Mouse (Mus musculus): ENCODE data around the gene Zzef1.

Gene Zzef1

GRCm38 (mm10) chr11:72806556-72806955, 10.5 kb downstream of the Zzef1 start:
- no peak for DNase-seq (ENCODE audit: low read depth, low spot score)

- DNase-seq (ENCODE audit: low read depth, low spot score): no peak
Observed at GRCm38 (mm10) chr11:72807992-72808391, 12.0 kb downstream of the Zzef1 start.

- DNase-seq (ENCODE audit: low read depth, low spot score): no peak
Observed at GRCm38 (mm10) chr11:72813687-72814086, 17.7 kb downstream of the Zzef1 start.

GRCm38 (mm10) chr11:72814188-72814587, 18.2 kb downstream of the Zzef1 start:
- DNase-seq (ENCODE audit: low read depth, low spot score): no peak

- DNase-seq (ENCODE audit: low read depth, low spot score): no peak
Observed at GRCm38 (mm10) chr11:72816859-72817258, 20.8 kb downstream of the Zzef1 start.

- no peak for DNase-seq (ENCODE audit: low read depth, low spot score)
Observed at GRCm38 (mm10) chr11:72818067-72818466, 22.0 kb downstream of the Zzef1 start.

- no peak for DNase-seq (ENCODE audit: low read depth, low spot score)
Observed at GRCm38 (mm10) chr11:72821041-72821440, 25.0 kb downstream of the Zzef1 start.

GRCm38 (mm10) chr11:72829869-72830268, 33.8 kb downstream of the Zzef1 start:
- DNase-seq (ENCODE audit: low read depth, low spot score): no peak

- DNase-seq (ENCODE audit: low read depth, low spot score): no peak
Observed at GRCm38 (mm10) chr11:72842731-72843130, 46.7 kb downstream of the Zzef1 start.

GRCm38 (mm10) chr11:72843576-72843975, 47.5 kb downstream of the Zzef1 start:
- no peak for DNase-seq (ENCODE audit: low read depth, low spot score)

- DNase-seq (ENCODE audit: low read depth, low spot score): no peak
Observed at GRCm38 (mm10) chr11:72845526-72845925, 49.5 kb downstream of the Zzef1 start.

GRCm38 (mm10) chr11:72846685-72847084, 50.7 kb downstream of the Zzef1 start:
- no peak for DNase-seq (ENCODE audit: low read depth, low spot score)

GRCm38 (mm10) chr11:72847831-72848628, 52.0 kb downstream of the Zzef1 start:
- no peak for DNase-seq (ENCODE audit: low read depth, low spot score)

GRCm38 (mm10) chr11:72850419-72851131, 54.5 kb downstream of the Zzef1 start:
- DNase-seq (ENCODE audit: low read depth, low spot score): no peak

GRCm38 (mm10) chr11:72851214-72851613, 55.2 kb downstream of the Zzef1 start:
- no peak for DNase-seq (ENCODE audit: low read depth, low spot score)

GRCm38 (mm10) chr11:72852122-72852521, 56.1 kb downstream of the Zzef1 start:
- DNase-seq (ENCODE audit: low read depth, low spot score): no peak

- no peak for DNase-seq (ENCODE audit: low read depth, low spot score)
Observed at GRCm38 (mm10) chr11:72853086-72853485, 57.1 kb downstream of the Zzef1 start.

- DNase-seq (ENCODE audit: low read depth, low spot score): no peak
Observed at GRCm38 (mm10) chr11:72854251-72854650, 58.2 kb downstream of the Zzef1 start.

- DNase-seq (ENCODE audit: low read depth, low spot score): no peak
Observed at GRCm38 (mm10) chr11:72856764-72857163, 60.7 kb downstream of the Zzef1 start.

- DNase-seq (ENCODE audit: low read depth, low spot score): no peak
Observed at GRCm38 (mm10) chr11:72861236-72861635, 65.2 kb downstream of the Zzef1 start.

- no peak for DNase-seq (ENCODE audit: low read depth, low spot score)
Observed at GRCm38 (mm10) chr11:72866446-72866845, 70.4 kb downstream of the Zzef1 start.

GRCm38 (mm10) chr11:72872061-72872460, 76.0 kb downstream of the Zzef1 start:
- no peak for DNase-seq (ENCODE audit: low read depth, low spot score)

- DNase-seq (ENCODE audit: low read depth, low spot score): no peak
Observed at GRCm38 (mm10) chr11:72892623-72893022, 96.6 kb downstream of the Zzef1 start.

All from skeletal muscle tissue, adult 2 months (tissue).